Comparison of ENCODE assay signal across 17 mouse cellular contexts in genomic region chr1:192277801-192278385, GRCm38 (mm10).
"Had no signal": no experiment of that assay in that cellular context is flagged by ENCODE, and none has a peak within 500 bp of the region (broad histone marks: within the 10 kb centered on the region; RNA-seq: fewer than 3 reads in every experiment).

No protein-coding gene starts in this region.

- H3K27ac ChIP-seq: kidney, embryonic 15.5 days; limb, embryonic 13.5 days; liver, embryonic 14.5 days; midbrain, embryonic 15.5 days; neural tube, embryonic 12.5 days had no signal

- H3K36me3 ChIP-seq: kidney, embryonic 15.5 days; limb, embryonic 13.5 days; midbrain, embryonic 15.5 days; neural tube, embryonic 12.5 days had no signal

- H3K9me3 ChIP-seq: kidney, embryonic 15.5 days; limb, embryonic 13.5 days; midbrain, embryonic 15.5 days; neural tube, embryonic 12.5 days had no signal

- H3K4me3 ChIP-seq: kidney, embryonic 15.5 days; limb, embryonic 13.5 days; midbrain, embryonic 15.5 days; neural tube, embryonic 12.5 days had no signal

- H3K4me2 ChIP-seq: kidney, embryonic 15.5 days; limb, embryonic 13.5 days; midbrain, embryonic 15.5 days; neural tube, embryonic 12.5 days had no signal

- DNase-seq: kidney, adult 2 months; kidney, postnatal 14 days; layer of hippocampus, adult 9-11 months; layer of hippocampus, postnatal 36 days; left cerebral cortex, postnatal 4 days; lung, adult 2 months; lung, postnatal 36 days; right cerebral cortex, postnatal 4 days; spleen, adult 18-20 months; thymus, adult 18-20 months; thymus, postnatal 36 days had no signal

- H3K9ac ChIP-seq: kidney, embryonic 15.5 days; limb, embryonic 13.5 days; liver, embryonic 14.5 days; midbrain, embryonic 15.5 days; neural tube, embryonic 12.5 days had no signal

- ATAC-seq: lung, postnatal 0 days; midbrain, embryonic 15.5 days had no signal

- H3K27me3 ChIP-seq: kidney, embryonic 15.5 days; limb, embryonic 13.5 days; midbrain, embryonic 15.5 days; neural tube, embryonic 12.5 days had no signal

- H3K4me1 ChIP-seq: kidney, embryonic 15.5 days; limb, embryonic 13.5 days; midbrain, embryonic 15.5 days; neural tube, embryonic 12.5 days had no signal
